Mouse (Mus musculus): ENCODE results near the gene Gabrr1. TPM values are rescaled to one million over a fixed set of nuclear protein-coding genes. Genes with fewer than 3 reads are reported as not detected.

Gene Gabrr1
- polyA plus RNA-seq, 1 experiment from 2014 or later = 0.21 TPM

Other genes starting within 250 kb of the Gabrr1 start
- gene Ankrd6, start 181.7 kb upstream of the Gabrr1 start, polyA plus RNA-seq (2015; fragmentation: Nextera tagmentation; extraction: Ambion mirVana) = 19.0 and 22.4 TPM in 2 replicates
- 30.6 and 36.2 TPM in 2 replicates for gene Rragd, start 149.5 kb upstream of the Gabrr1 start, polyA plus RNA-seq (2015; fragmentation: Nextera tagmentation; extraction: Ambion mirVana)
- 56.2 and 60.5 TPM in 2 replicates for gene Ube2j1, start 101.1 kb upstream of the Gabrr1 start, polyA plus RNA-seq (2015; fragmentation: Nextera tagmentation; extraction: Ambion mirVana)
- 0.62 and 1.3 TPM in 2 replicates for gene Gabrr2, start 69.5 kb upstream of the Gabrr1 start, polyA plus RNA-seq (2015; fragmentation: Nextera tagmentation; extraction: Ambion mirVana)
- gene Pm20d2, start 57.2 kb downstream of the Gabrr1 start, polyA plus RNA-seq (2015; fragmentation: Nextera tagmentation; extraction: Ambion mirVana) = 1.3 and 2.4 TPM in 2 replicates
- 40.9 and 42.1 TPM in 2 replicates for gene Srsf12, start 76.5 kb downstream of the Gabrr1 start, polyA plus RNA-seq (2015; fragmentation: Nextera tagmentation; extraction: Ambion mirVana)
- 64.9 and 69.5 TPM in 2 replicates for gene Pnrc1, start 157.6 kb downstream of the Gabrr1 start, polyA plus RNA-seq (2015; fragmentation: Nextera tagmentation; extraction: Ambion mirVana)
- 25.4 and 29.4 TPM in 2 replicates for gene Rngtt, start 177.8 kb downstream of the Gabrr1 start, polyA plus RNA-seq (2015; fragmentation: Nextera tagmentation; extraction: Ambion mirVana)

All from hindbrain, embryonic 13.5 days (tissue).